ENCODE assay signal across 9 mouse cellular contexts in genomic region chr12:4080311-4080710, GRCm38 (mm10). TPM values are rescaled to one million over a fixed set of nuclear protein-coding genes. Genes with fewer than 3 reads are reported as not detected.
A peak's percentile ranks its signal among the peaks of the same experiment; 100 is the strongest.
DNase-seq lines count a peak whose midpoint lies in the region; ATAC-seq lines count a peak whose summit lies in the region.
"Had no signal": no experiment of that assay in that cellular context is flagged by ENCODE, and none has a peak within 500 bp of the region (broad histone marks: within the 10 kb centered on the region; RNA-seq: fewer than 3 reads in every experiment).

No protein-coding gene starts in this region.

- DNase-seq in forebrain, embryonic 11.5 days (ENCODE audit: low spot score), result peak; percentile 85
- peak; percentile 87 for DNase-seq in MN1 (ENCODE audit: low spot score)
- DNase-seq in cerebellum, adult 8-10 months, result peak; percentile 84
- peak; percentile 67 to 73 for DNase-seq in gastrocnemius, postnatal 36 days
- DNase-seq in layer of hippocampus, postnatal 14 days (ENCODE audit: low spot score in 2 of 2), result peak; percentile 86 to 87
- peak; percentile 68 to 88 for DNase-seq in spleen, postnatal 4 days (ENCODE audit: low spot score in 2 of 2)

- WGBS in forebrain, embryonic 11.5 days, result 0% methylated on average over 2 of the region's 2 CpGs
- WGBS in forebrain, embryonic 16.5 days, result 0% methylated on average over 2 of the region's 2 CpGs

- intact Hi-C loops in gastrocnemius, postnatal 36 days (cut with DNase I), result loop anchor here (2.0 kb wide), 1 partner anchor 154 kb away; no protein-coding TSS in a partner anchor

- H3K9ac ChIP-seq in forebrain, embryonic 11.5 days (ENCODE audit: low read length), result no peak overlapping the region
- H3K9ac ChIP-seq in forebrain, embryonic 16.5 days (replicated peaks; ENCODE audit: low read depth, low read length), result no peak overlapping the region
- H3K9ac ChIP-seq: midbrain, embryonic 12.5 days had no signal

- no peaks in the 10 kb centered on the region for H3K9me3 ChIP-seq in forebrain, embryonic 11.5 days (ENCODE audit: control insufficient read depth, low read length)
- H3K9me3 ChIP-seq in forebrain, embryonic 16.5 days (ENCODE audit: control insufficient read depth, low read length), result no peaks in the 10 kb centered on the region
- H3K9me3 ChIP-seq: midbrain, embryonic 12.5 days had no signal

- H3K4me3 ChIP-seq in forebrain, embryonic 11.5 days (ENCODE audit: low read depth, low read length), result no peak overlapping the region
- H3K4me3 ChIP-seq in forebrain, embryonic 16.5 days (replicated peaks; ENCODE audit: low read length), result no peak overlapping the region
- H3K4me3 ChIP-seq: midbrain, embryonic 12.5 days had no signal

- no peak overlapping the region for H3K27ac ChIP-seq in forebrain, embryonic 11.5 days (ENCODE audit: low read depth, low read length)
- H3K27ac ChIP-seq in forebrain, embryonic 16.5 days (ENCODE audit: low read length), result no peak overlapping the region
- H3K27ac ChIP-seq: midbrain, embryonic 12.5 days had no signal

- H3K4me2 ChIP-seq in forebrain, embryonic 11.5 days (ENCODE audit: low read depth, low read length, severe bottlenecking), result no peak overlapping the region
- no peak overlapping the region for H3K4me2 ChIP-seq in forebrain, embryonic 16.5 days (ENCODE audit: low read length)
- H3K4me2 ChIP-seq: midbrain, embryonic 12.5 days had no signal

- no peaks in the 10 kb centered on the region for H3K27me3 ChIP-seq in forebrain, embryonic 11.5 days (ENCODE audit: control insufficient read depth, insufficient read depth, low read length)
- no peaks in the 10 kb centered on the region for H3K27me3 ChIP-seq in forebrain, embryonic 16.5 days (replicated peaks; ENCODE audit: control insufficient read depth, insufficient read depth, low read length)
- H3K27me3 ChIP-seq: midbrain, embryonic 12.5 days had no signal

- H3K4me1 ChIP-seq in forebrain, embryonic 11.5 days (replicated peaks; ENCODE audit: control insufficient read depth, insufficient read depth, low read length), result no peaks in the 10 kb centered on the region
- H3K4me1 ChIP-seq in forebrain, embryonic 16.5 days (replicated peaks; ENCODE audit: control insufficient read depth, insufficient read depth, low read length), result peaks cover 12% of the 10 kb centered on the region

- no peaks in the 10 kb centered on the region for H3K36me3 ChIP-seq in forebrain, embryonic 11.5 days (ENCODE audit: control insufficient read depth, insufficient read depth, low read length)
- no peaks in the 10 kb centered on the region for H3K36me3 ChIP-seq in forebrain, embryonic 16.5 days (ENCODE audit: control insufficient read depth, insufficient read depth)
- H3K36me3 ChIP-seq: midbrain, embryonic 12.5 days had no signal

- ATAC-seq in forebrain, embryonic 11.5 days (replicated peaks; ENCODE audit: low FRiP score), result no peak
- no peak for ATAC-seq in forebrain, embryonic 16.5 days
- 0 out of 2 replicates have a peak, but pooled peaks have one; percentile 29 for ATAC-seq in megakaryocyte-erythroid progenitor cell, adult 5-6 weeks (replicated peaks; ENCODE audit: low FRiP score, low TSS enrichment, poor library complexity, severe bottlenecking)

RNA-seq across cellular contexts. Expression of gene Dnajc27, which starts 2.1 kb away (rescaled TPM):
- 12.9 and 14.9 TPM in 2 replicates for polyA plus RNA-seq in forebrain, embryonic 11.5 days (2014; fragmentation: Nextera tagmentation; extraction: Ambion mirVana)
- polyA plus RNA-seq in forebrain, embryonic 16.5 days (2015; fragmentation: Nextera tagmentation; extraction: Ambion mirVana), result 13.3 and 15.6 TPM in 2 replicates
- 10 to 100 TPM; 30.0 TPM for total RNA-seq in gastrocnemius, postnatal 36 days (2021)
- total RNA-seq in layer of hippocampus, postnatal 14 days (2021), result 10 to 100 TPM; 68.7 to 77.1 TPM
- total RNA-seq in megakaryocyte-erythroid progenitor cell, adult 5-6 weeks (2014; fragmentation: Nextera tagmentation), result 10.8 and 11.8 TPM in 2 replicates
- total RNA-seq in megakaryocyte-erythroid progenitor cell, adult 5-6 weeks (2017), result 5.8 and 8.0 TPM in 2 replicates

RNA-seq across cellular contexts. Expression of gene Efr3b, which starts 41.6 kb away (rescaled TPM):
- 13.7 and 14.4 TPM in 2 replicates for polyA plus RNA-seq in forebrain, embryonic 11.5 days (2014; fragmentation: Nextera tagmentation; extraction: Ambion mirVana)
- 33.1 and 37.2 TPM in 2 replicates for polyA plus RNA-seq in forebrain, embryonic 16.5 days (2015; fragmentation: Nextera tagmentation; extraction: Ambion mirVana)
- total RNA-seq in gastrocnemius, postnatal 36 days (2021), result 1 to 10 TPM; 3.3 to 3.8 TPM
- 100 to 1,000 TPM; 108 to 115 TPM for total RNA-seq in layer of hippocampus, postnatal 14 days (2021)
- 0.02 and 0.99 TPM in 2 replicates for total RNA-seq in megakaryocyte-erythroid progenitor cell, adult 5-6 weeks (2014; fragmentation: Nextera tagmentation)
- 0.70 and 0.91 TPM in 2 replicates for total RNA-seq in megakaryocyte-erythroid progenitor cell, adult 5-6 weeks (2017)

RNA-seq across cellular contexts. Expression of gene Adcy3, which starts 52.6 kb away (rescaled TPM):
- 5.1 and 6.1 TPM in 2 replicates for polyA plus RNA-seq in forebrain, embryonic 11.5 days (2014; fragmentation: Nextera tagmentation; extraction: Ambion mirVana)
- polyA plus RNA-seq in forebrain, embryonic 16.5 days (2015; fragmentation: Nextera tagmentation; extraction: Ambion mirVana), result 12.2 and 12.9 TPM in 2 replicates
- 1 to 10 TPM; 1.4 to 2.1 TPM for total RNA-seq in gastrocnemius, postnatal 36 days (2021)
- total RNA-seq in layer of hippocampus, postnatal 14 days (2021), result 10 to 100 TPM; 44.8 to 49.4 TPM
- total RNA-seq in megakaryocyte-erythroid progenitor cell, adult 5-6 weeks (2014; fragmentation: Nextera tagmentation), result 0.33 and 0.67 TPM in 2 replicates
- total RNA-seq in megakaryocyte-erythroid progenitor cell, adult 5-6 weeks (2017), result 0.33 and 5.2 TPM in 2 replicates

Comparison
In these comparisons a context has a peak if more than half of its experiments do, and no peak if none do; other contexts are left out.
1. RNA of gene Efr3b, which starts 41.6 kb away (total RNA-seq): 108 to 115 TPM in layer of hippocampus, postnatal 14 days; 3.3 to 3.8 TPM in gastrocnemius, postnatal 36 days and 0.02 to 0.99 TPM in megakaryocyte-erythroid progenitor cell, adult 5-6 weeks; every median in the first group is over 10 times any median in the second.
2. RNA of gene Adcy3, which starts 52.6 kb away (total RNA-seq): 44.8 to 49.4 TPM in layer of hippocampus, postnatal 14 days; 1.4 to 2.1 TPM in gastrocnemius, postnatal 36 days and 0.33 to 5.2 TPM in megakaryocyte-erythroid progenitor cell, adult 5-6 weeks; every median in the first group is over 4 times any median in the second.
3. Peak in every context shown above with its lines, with median percentiles within 50 percentile points of each other: DNase-seq.